Mouse (Mus musculus) fat pad, adult 2 months (tissue): Measurements from ENCODE around the gene Vmn2r113.
"Not testable (repeated sequence)": the region's sequence is repeated elsewhere in the genome, so short reads cannot be mapped to it uniquely, and the experiment has no call there.

Experiments
- DNase-seq: peaks from one replicate; pipeline ENCODE4 v3.0.0-alpha.2; 2011; ENCODE audit warnings: low read depth, low spot score; ENCODE audit errors: extremely low read depth

Vmn2r113 gene

GRCm38 (mm10) chr17:22942684-22943083 lies at the start of gene Vmn2r113:
Vmn2r113 (plus strand) TSS chr17:22942984.
- DNase-seq: not testable (repeated sequence)
